Mouse (Mus musculus): ENCODE results near the gene Ifng. TPM values are rescaled to one million over a fixed set of nuclear protein-coding genes. Genes with fewer than 3 reads are reported as not detected.

Ifng gene
- polyA plus RNA-seq (2016; fragmentation: Nextera tagmentation; extraction: Ambion mirVana) = not detected in 2 replicates

DNA sequence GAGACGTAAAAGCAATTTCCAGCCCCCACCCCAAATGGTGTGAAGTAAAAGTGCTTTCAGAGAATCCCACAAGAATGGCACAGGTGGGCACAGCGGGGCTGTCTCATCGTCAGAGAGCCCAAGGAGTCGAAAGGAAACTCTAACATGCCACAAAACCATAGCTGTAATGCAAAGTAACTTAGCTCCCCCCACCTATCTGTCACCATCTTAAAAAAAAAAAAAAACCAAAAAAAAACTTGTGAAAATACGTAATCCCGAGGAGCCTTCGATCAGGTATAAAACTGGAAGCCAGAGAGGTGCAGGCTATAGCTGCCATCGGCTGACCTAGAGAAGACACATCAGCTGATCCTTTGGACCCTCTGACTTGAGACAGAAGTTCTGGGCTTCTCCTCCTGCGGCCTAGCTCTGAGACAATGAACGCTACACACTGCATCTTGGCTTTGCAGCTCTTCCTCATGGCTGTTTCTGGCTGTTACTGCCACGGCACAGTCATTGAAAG lies at the start of gene Ifng:
Gene Ifng, plus strand, starts transcription at position 305 of the 499 bp plus-strand sequence.
- Histone ChIP-seq H3K27me3 (replicated peaks) (no peaks in the 10 kb centered on the region), H3K27ac (ENCODE audit: poor library complexity, severe bottlenecking) (no peak within 1 kb of the TSS), H3K9me3 (replicated peaks) (no peaks in the 10 kb centered on the region), H3K9ac (no peak within 1 kb of the TSS), H3K4me1 (replicated peaks) (no peaks in the 10 kb centered on the region), H3K4me2 (no peak within 1 kb of the TSS), H3K36me3 (no peaks in the 10 kb centered on the region), H3K4me3 (no peak within 1 kb of the TSS)
- WGBS = 87% methylated on average over 11 of the region's 11 CpGs
- no peak for ATAC-seq (ENCODE audit: insufficient number of reproducible peaks, low FRiP score)

DNA sequence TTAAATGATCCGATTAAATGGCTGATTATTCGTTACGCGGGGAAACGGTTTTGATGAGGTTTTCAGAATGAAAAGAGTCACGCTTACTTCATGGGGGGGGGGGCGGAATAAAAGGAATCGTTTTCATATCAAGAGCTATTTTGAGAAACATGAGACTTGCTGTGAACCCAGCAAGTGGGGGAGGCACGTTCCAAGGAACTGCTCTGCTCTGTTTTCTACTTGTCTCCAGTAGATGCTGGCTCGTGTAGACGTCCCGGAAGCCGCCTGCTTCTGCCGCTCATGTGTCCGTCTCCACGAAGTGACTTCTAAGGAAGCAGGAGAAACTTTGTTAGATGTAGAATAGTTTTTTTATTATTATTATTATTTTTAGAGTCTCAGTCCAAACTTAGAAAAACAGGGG lies 40.9 kb upstream of the Ifng start:
- WGBS = 85% methylated on average over 16 of the region's 16 CpGs

DNA sequence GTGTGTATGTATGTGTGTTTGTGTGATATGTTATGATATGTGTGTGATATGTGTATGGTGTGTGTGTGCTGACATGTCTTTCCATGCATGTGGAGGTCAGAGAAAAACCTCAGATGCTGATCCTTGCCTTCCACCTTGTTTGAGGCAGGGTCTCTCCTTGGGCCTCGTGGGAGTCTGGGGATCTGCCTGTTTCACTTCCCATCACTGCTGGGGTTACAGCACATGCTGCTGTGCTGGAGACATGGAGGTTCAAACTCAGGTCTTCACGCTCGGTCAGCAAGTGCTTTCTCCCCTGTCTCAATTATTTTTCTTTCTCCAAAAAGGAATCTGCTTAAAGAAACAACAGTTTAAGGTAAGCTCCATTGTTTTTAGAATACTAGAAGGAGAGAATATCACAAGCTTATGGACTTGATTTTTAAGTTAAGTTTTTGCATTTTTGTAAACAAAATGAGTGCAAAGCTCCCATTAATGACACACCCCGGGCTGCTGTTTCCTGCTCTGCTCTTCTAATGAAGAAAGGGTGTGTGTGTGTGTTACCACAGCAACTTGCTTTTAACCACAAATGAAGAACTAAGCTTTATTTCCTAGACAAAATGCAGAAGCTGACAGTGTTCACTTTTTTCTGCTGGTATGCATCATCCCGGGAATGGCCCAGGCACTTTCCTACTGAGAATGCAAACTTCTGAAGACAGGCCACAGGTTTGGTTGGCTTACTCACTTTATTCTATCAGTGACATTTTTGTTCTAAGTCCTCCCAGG lies 34.2 kb upstream of the Ifng start:
- Histone ChIP-seq H3K9ac (no peak overlapping the region), H3K9me3 (replicated peaks) (no peaks in the 10 kb centered on the region), H3K4me2 (no peak overlapping the region), H3K27ac (ENCODE audit: poor library complexity, severe bottlenecking) (no peak overlapping the region), H3K4me3 (no peak overlapping the region), H3K36me3 (no peaks in the 10 kb centered on the region), H3K4me1 (replicated peaks) (no peaks in the 10 kb centered on the region), H3K27me3 (replicated peaks) (no peaks in the 10 kb centered on the region)
- no peak for ATAC-seq (ENCODE audit: insufficient number of reproducible peaks, low FRiP score)
- 74% methylated on average over 5 of the region's 5 CpGs for WGBS

More for the DNA sequence above, 40.9 kb upstream of the Ifng start:
- Histone ChIP-seq H3K4me2 (no peak overlapping the region), H3K4me3 (no peak overlapping the region), H3K4me1 (replicated peaks) (no peaks in the 10 kb centered on the region), H3K36me3 (no peaks in the 10 kb centered on the region), H3K9me3 (replicated peaks) (no peaks in the 10 kb centered on the region), H3K27ac (ENCODE audit: poor library complexity, severe bottlenecking) (no peak overlapping the region), H3K9ac (no peak overlapping the region), H3K27me3 (replicated peaks) (no peaks in the 10 kb centered on the region)
- no peak for ATAC-seq (ENCODE audit: insufficient number of reproducible peaks, low FRiP score)

DNA sequence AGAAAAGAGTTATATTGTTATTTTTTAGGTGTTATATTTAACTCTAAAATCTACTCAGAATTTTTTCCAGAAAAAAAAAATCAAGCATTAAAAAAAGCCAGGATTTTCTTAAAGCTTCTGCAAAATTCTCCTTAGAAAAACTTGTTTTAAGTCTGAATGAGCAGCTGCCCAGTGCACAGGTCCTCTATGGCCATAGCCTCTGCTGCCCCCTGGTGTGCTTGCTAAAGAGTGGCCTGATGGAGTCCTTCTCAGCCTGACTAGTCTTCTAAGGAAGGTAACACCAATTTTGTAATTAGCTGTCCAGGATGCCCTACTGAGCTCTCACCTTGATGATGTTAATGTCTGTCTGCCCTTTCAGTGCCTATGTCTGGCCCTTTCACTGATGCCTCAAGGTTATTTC lies 29.5 kb upstream of the Ifng start:
- Histone ChIP-seq H3K4me2 (no peak overlapping the region), H3K9ac (no peak overlapping the region), H3K4me1 (replicated peaks) (no peaks in the 10 kb centered on the region), H3K27ac (ENCODE audit: poor library complexity, severe bottlenecking) (no peak overlapping the region), H3K4me3 (no peak overlapping the region), H3K36me3 (no peaks in the 10 kb centered on the region), H3K9me3 (replicated peaks) (no peaks in the 10 kb centered on the region), H3K27me3 (replicated peaks) (no peaks in the 10 kb centered on the region)
- ATAC-seq (ENCODE audit: insufficient number of reproducible peaks, low FRiP score) = no peak

DNA sequence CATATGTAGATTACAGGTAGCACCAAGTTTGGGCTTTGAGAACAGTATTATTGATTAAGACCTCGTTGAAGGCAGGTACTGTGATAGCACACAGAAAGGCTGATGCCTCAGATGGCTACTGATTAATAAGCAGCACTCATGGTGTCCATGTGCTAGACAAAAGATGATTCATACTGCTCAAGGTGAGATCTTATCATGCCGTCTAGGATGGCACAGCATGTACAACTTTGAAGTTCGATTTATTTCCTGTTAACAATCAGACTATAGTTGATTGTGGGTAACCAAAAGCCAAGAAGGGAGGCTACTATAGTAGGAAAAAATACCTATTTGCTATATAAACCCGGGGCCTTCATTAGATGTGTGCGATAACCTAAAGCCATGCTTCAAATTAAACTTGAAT lies 28.1 kb upstream of the Ifng start:
- no peak for ATAC-seq (ENCODE audit: insufficient number of reproducible peaks, low FRiP score)
- no peak overlapping the region for H3K4me3 ChIP-seq
- 69% methylated on average over 5 of the region's 5 CpGs for WGBS
- H3K27me3 ChIP-seq (replicated peaks) = no peaks in the 10 kb centered on the region
- no peak overlapping the region for H3K4me2 ChIP-seq
- no peak overlapping the region for H3K9ac ChIP-seq
- H3K36me3 ChIP-seq = no peaks in the 10 kb centered on the region
- no peaks in the 10 kb centered on the region for H3K4me1 ChIP-seq (replicated peaks)
- no peak overlapping the region for H3K27ac ChIP-seq (ENCODE audit: poor library complexity, severe bottlenecking)
- no peaks in the 10 kb centered on the region for H3K9me3 ChIP-seq (replicated peaks)

DNA sequence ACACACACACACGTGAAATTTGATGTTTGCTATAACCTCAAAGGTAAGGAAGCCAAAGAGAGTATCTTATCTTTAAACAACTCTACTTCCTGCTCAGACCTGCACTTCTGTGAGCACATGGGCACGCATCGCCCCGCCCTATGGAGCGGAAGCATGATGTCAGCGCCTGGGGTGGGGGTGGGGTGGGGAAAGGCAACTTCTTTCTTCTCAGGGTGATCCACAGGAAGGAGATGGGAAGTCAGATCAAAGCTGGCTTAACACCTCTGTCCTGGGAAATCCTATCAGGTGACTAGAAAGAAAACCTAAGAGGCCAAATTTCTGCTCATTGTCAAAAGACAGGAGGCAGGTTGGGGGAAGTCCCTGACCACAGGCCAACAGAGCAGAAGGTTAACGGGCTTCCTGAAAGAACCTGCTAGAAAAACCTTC lies 21.8 kb upstream of the Ifng start:
- Histone ChIP-seq H3K27ac (ENCODE audit: poor library complexity, severe bottlenecking) (no peak overlapping the region), H3K4me1 (replicated peaks) (no peaks in the 10 kb centered on the region), H3K9me3 (replicated peaks) (no peaks in the 10 kb centered on the region), H3K27me3 (replicated peaks) (no peaks in the 10 kb centered on the region), H3K4me3 (no peak overlapping the region), H3K4me2 (no peak overlapping the region), H3K9ac (no peak overlapping the region), H3K36me3 (no peaks in the 10 kb centered on the region)
- ATAC-seq (ENCODE audit: insufficient number of reproducible peaks, low FRiP score) = no peak
- WGBS = 52% methylated on average over 7 of the region's 7 CpGs

DNA sequence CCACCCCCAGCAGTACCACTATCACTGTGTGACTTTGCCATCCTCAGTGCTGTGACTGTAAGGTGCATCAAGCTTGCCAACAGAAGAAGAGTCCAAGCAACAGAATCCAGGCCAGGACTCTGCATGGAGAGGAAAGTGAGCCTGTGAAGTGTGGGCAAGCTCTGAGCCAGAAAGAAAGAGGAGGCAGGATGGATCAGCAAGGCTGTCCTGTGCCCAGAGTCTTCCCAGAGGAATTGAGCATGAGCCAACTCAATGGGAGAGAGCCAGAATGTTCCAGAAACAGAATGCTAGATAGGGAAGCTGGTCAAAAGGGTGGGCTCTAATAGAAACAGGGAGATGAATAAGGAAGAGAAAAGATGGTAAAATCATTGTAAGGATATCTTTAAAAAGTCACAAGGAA lies 19.9 kb upstream of the Ifng start:
- no peaks in the 10 kb centered on the region for H3K9me3 ChIP-seq (replicated peaks)
- no peak overlapping the region for H3K27ac ChIP-seq (ENCODE audit: poor library complexity, severe bottlenecking)
- no peak for ATAC-seq (ENCODE audit: insufficient number of reproducible peaks, low FRiP score)

DNA sequence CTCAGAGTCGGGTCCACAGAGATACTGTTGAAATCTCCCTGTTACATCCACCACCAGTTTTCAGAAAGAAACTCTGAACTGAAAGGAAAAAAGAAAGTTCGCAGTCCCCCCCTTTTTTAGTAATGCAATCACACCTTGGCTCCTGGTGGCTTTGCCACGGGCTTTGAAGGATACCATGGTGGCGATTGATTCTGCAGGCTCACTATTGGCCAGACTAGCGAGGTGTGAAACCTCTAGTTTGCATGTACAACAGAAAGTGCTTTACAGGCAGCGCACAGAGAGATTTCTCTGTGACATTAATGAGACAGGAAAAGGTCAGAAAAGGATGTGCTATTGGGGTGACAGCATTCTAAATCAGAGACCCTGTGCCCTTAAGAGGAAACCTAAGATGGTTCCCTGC lies 5.3 kb upstream of the Ifng start:
- no peak overlapping the region for H3K9ac ChIP-seq
- H3K4me1 ChIP-seq (replicated peaks) = no peaks in the 10 kb centered on the region
- H3K27ac ChIP-seq (ENCODE audit: poor library complexity, severe bottlenecking) = no peak overlapping the region
- H3K4me2 ChIP-seq = no peak overlapping the region
- ATAC-seq (ENCODE audit: insufficient number of reproducible peaks, low FRiP score) = no peak
- WGBS = 81% methylated on average over 6 of the region's 6 CpGs
- H3K27me3 ChIP-seq (replicated peaks) = no peaks in the 10 kb centered on the region
- no peak overlapping the region for H3K4me3 ChIP-seq
- H3K9me3 ChIP-seq (replicated peaks) = no peaks in the 10 kb centered on the region; the same call in none of the 2 replicates
- no peaks in the 10 kb centered on the region for H3K36me3 ChIP-seq

More for the DNA sequence above, 19.9 kb upstream of the Ifng start:
- Histone ChIP-seq H3K27me3 (replicated peaks) (no peaks in the 10 kb centered on the region), H3K36me3 (no peaks in the 10 kb centered on the region), H3K4me3 (no peak overlapping the region), H3K4me2 (no peak overlapping the region), H3K9ac (no peak overlapping the region), H3K4me1 (replicated peaks) (no peaks in the 10 kb centered on the region)

DNA sequence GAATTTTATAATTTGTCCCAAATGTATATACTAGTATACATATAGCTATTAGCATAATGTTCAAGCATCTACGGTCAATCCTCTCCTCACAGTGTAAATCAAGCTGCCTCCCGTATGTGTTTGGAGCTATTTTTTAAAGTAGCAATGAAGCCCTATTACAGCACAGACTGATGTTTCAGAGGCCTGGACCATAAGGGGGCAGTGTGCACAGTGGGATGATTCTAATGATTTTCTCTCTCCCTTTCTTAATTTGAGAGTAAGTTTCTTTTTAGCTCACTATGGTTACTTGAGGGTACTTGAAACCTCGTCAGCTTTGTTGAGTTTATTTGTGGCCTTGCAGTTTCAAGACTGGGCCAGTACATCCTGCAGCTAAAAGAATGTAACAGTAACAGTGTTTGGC lies 1.1 kb downstream of the Ifng start:
- WGBS = 66% methylated on average over 3 of the region's 3 CpGs
- Histone ChIP-seq H3K9ac (no peak overlapping the region), H3K4me1 (replicated peaks) (no peaks in the 10 kb centered on the region), H3K9me3 (replicated peaks) (no peaks in the 10 kb centered on the region), H3K27me3 (replicated peaks) (no peaks in the 10 kb centered on the region), H3K36me3 (no peaks in the 10 kb centered on the region), H3K27ac (ENCODE audit: poor library complexity, severe bottlenecking) (no peak overlapping the region), H3K4me2 (no peak overlapping the region), H3K4me3 (no peak overlapping the region)
- ATAC-seq (ENCODE audit: insufficient number of reproducible peaks, low FRiP score) = no peak

DNA sequence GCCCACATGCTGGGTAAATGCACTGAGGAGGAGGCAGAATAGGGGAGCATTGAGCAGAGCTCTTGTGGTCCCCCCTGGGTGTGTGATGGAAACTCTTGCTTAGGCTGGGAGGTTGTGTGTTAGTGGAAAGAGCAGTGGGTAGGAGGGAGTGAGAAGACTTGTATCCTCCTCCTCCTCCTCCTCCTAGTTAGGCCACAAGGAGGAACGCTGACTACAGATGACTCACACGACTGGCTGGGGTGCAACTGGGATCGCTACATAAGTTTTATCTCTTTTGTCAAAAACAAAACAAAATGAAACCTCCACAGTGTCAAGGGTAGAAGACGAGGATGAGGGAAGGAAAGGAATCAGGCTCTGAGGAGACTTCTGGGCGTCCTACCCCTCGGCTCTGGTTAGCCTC lies 2.2 kb downstream of the Ifng start:
- no peak for ATAC-seq (ENCODE audit: insufficient number of reproducible peaks, low FRiP score)
- Histone ChIP-seq H3K4me1 (replicated peaks) (no peaks in the 10 kb centered on the region), H3K27ac (ENCODE audit: poor library complexity, severe bottlenecking) (no peak overlapping the region), H3K9ac (no peak overlapping the region), H3K9me3 (replicated peaks) (no peaks in the 10 kb centered on the region), H3K4me2 (no peak overlapping the region), H3K36me3 (no peaks in the 10 kb centered on the region), H3K27me3 (replicated peaks) (no peaks in the 10 kb centered on the region), H3K4me3 (no peak overlapping the region)
- 57% methylated on average over 6 of the region's 6 CpGs for WGBS

DNA sequence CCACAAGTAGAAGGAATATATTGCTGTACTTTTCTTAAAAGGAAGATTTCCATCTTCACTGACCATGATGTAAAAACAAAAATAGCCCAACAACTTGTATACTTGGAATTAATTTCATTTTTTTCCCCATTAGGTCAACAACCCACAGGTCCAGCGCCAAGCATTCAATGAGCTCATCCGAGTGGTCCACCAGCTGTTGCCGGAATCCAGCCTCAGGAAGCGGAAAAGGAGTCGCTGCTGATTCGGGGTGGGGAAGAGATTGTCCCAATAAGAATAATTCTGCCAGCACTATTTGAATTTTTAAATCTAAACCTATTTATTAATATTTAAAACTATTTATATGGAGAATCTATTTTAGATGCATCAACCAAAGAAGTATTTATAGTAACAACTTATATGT lies 4.2 kb downstream of the Ifng start:
- Histone ChIP-seq H3K36me3 (no peaks in the 10 kb centered on the region), H3K27ac (ENCODE audit: poor library complexity, severe bottlenecking) (no peak overlapping the region), H3K4me2 (no peak overlapping the region), H3K9ac (no peak overlapping the region), H3K4me1 (replicated peaks) (no peaks in the 10 kb centered on the region), H3K27me3 (replicated peaks) (no peaks in the 10 kb centered on the region), H3K4me3 (no peak overlapping the region), H3K9me3 (replicated peaks) (no peaks in the 10 kb centered on the region)
- ATAC-seq (ENCODE audit: insufficient number of reproducible peaks, low FRiP score) = no peak
- 84% methylated on average over 6 of the region's 6 CpGs for WGBS

DNA sequence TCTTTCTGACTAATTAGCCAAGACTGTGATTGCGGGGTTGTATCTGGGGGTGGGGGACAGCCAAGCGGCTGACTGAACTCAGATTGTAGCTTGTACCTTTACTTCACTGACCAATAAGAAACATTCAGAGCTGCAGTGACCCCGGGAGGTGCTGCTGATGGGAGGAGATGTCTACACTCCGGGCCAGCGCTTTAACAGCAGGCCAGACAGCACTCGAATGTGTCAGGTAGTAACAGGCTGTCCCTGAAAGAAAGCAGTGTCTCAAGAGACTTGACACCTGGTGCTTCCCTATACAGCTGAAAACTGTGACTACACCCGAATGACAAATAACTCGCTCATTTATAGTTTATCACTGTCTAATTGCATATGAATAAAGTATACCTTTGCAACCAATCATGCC lies 4.7 kb downstream of the Ifng start:
- H3K4me3 ChIP-seq = no peak overlapping the region
- no peak overlapping the region; the same call in 1 of the 2 replicates for H3K4me2 ChIP-seq
- H3K9ac ChIP-seq = no peak overlapping the region
- no peaks in the 10 kb centered on the region for H3K4me1 ChIP-seq (replicated peaks)
- no peak overlapping the region for H3K27ac ChIP-seq (ENCODE audit: poor library complexity, severe bottlenecking)
- H3K36me3 ChIP-seq = no peaks in the 10 kb centered on the region
- peak; percentile 71; the same call in 1 of the 2 replicates for ATAC-seq (ENCODE audit: insufficient number of reproducible peaks, low FRiP score)
- H3K9me3 ChIP-seq (replicated peaks) = no peaks in the 10 kb centered on the region
- no peaks in the 10 kb centered on the region for H3K27me3 ChIP-seq (replicated peaks)
- 54% methylated on average over 8 of the region's 8 CpGs for WGBS
